Mouse (Mus musculus): ENCODE measurements around the gene Fbxl19.
A peak's percentile ranks its signal among the peaks of the same experiment; 100 is the strongest.
"Not testable (repeated sequence)": the region's sequence is repeated elsewhere in the genome, so short reads cannot be mapped to it uniquely, and the experiment has no call there.

Fbxl19 gene

GRCm38 (mm10) chr7:127768997-127769593, 24.8 kb downstream of the Fbxl19 start:
- peak; percentile 99 for DNase-seq

GRCm38 (mm10) chr7:127769651-127770038, 25.3 kb downstream of the Fbxl19 start, which contains the start of gene Orai3:
TSS of gene Orai3 (plus strand) at chr7:127769815.
- peak; percentile 94 for DNase-seq

GRCm38 (mm10) chr7:127770039-127770905, 25.9 kb downstream of the Fbxl19 start:
- no peak for DNase-seq

- no peak for DNase-seq
Measured at GRCm38 (mm10) chr7:127771262-127771661, 26.9 kb downstream of the Fbxl19 start.

- DNase-seq = no peak
Measured at GRCm38 (mm10) chr7:127772080-127772479, 27.7 kb downstream of the Fbxl19 start.

GRCm38 (mm10) chr7:127772557-127772956, 28.2 kb downstream of the Fbxl19 start:
- no peak for DNase-seq

GRCm38 (mm10) chr7:127773664-127774384, 29.5 kb downstream of the Fbxl19 start:
- peak; percentile 84 for DNase-seq

GRCm38 (mm10) chr7:127775837-127776236, 31.5 kb downstream of the Fbxl19 start:
- not testable (repeated sequence) for DNase-seq

GRCm38 (mm10) chr7:127776426-127776825, 32.1 kb downstream of the Fbxl19 start, which contains the start of gene Setd1a:
TSS of gene Setd1a (plus strand) at chr7:127776670.
- peak; percentile 91 for DNase-seq

GRCm38 (mm10) chr7:127776878-127777473, 32.6 kb downstream of the Fbxl19 start:
- DNase-seq = peak; percentile 98

- peak; percentile 30 for DNase-seq
Measured at GRCm38 (mm10) chr7:127777474-127778266, 33.3 kb downstream of the Fbxl19 start.

GRCm38 (mm10) chr7:127778350-127778749, 34.0 kb downstream of the Fbxl19 start:
- DNase-seq = no peak

- no peak for DNase-seq
Measured at GRCm38 (mm10) chr7:127785308-127785707, 41.0 kb downstream of the Fbxl19 start, which contains the start of gene Gm49388. TSS of gene Gm49388 (plus strand) at chr7:127785608.

- DNase-seq = no peak
Measured at GRCm38 (mm10) chr7:127797076-127797845, 52.9 kb downstream of the Fbxl19 start.

- no peak for DNase-seq
Measured at GRCm38 (mm10) chr7:127798591-127798990, 54.2 kb downstream of the Fbxl19 start.

GRCm38 (mm10) chr7:127799211-127799610, 54.9 kb downstream of the Fbxl19 start:
- no peak for DNase-seq

GRCm38 (mm10) chr7:127799738-127800137, 55.4 kb downstream of the Fbxl19 start:
- no peak for DNase-seq

- peak; percentile 97 for DNase-seq
Measured at GRCm38 (mm10) chr7:127800435-127801009, 56.2 kb downstream of the Fbxl19 start, which contains the start of gene Hsd3b7. TSS of gene Hsd3b7 (plus strand) at chr7:127800604.

GRCm38 (mm10) chr7:127801010-127801621, 56.8 kb downstream of the Fbxl19 start:
- peak; percentile 19 for DNase-seq

GRCm38 (mm10) chr7:127802313-127802712, 58.0 kb downstream of the Fbxl19 start:
- no peak for DNase-seq

All from lung, postnatal 36 days (tissue).